Mouse (Mus musculus) myocyte (in vitro differentiated cells): Measurements from ENCODE around the gene Adcy10. TPM values are rescaled to one million over a fixed set of nuclear protein-coding genes. Genes with fewer than 3 reads are reported as not detected.

ENCODE experiments used
- H3K27me3 ChIP-seq: one replicate; pipeline ENCODE4 v1.6.1; 2011; ENCODE audit not compliant: control insufficient read depth, insufficient read depth, insufficient read length
- H3K36me3 ChIP-seq: one replicate; pipeline ENCODE4 v1.6.1; 2011; ENCODE audit not compliant: control insufficient read depth, insufficient read depth
- H3K4me2 ChIP-seq: one replicate; pipeline ENCODE4 v1.6.1; 2011; ENCODE audit warnings: low read depth, control low read depth
- H3K4me3 ChIP-seq: one replicate; pipeline ENCODE4 v1.5.1; 2011; ENCODE audit warnings: mild to moderate bottlenecking, control low read depth, moderate library complexity
- H3K79me2 ChIP-seq: one replicate; pipeline ENCODE4 v1.6.1; 2011; ENCODE audit not compliant: control insufficient read depth, insufficient read depth
- H3ac ChIP-seq: one replicate; pipeline ENCODE4 v1.6.1; 2011; ENCODE audit not compliant: control insufficient read depth, insufficient read length
- CEBPB ChIP-seq: IDR thresholded peaks from 2 replicates; pipeline ENCODE4 v1.6.1; 2011; ENCODE audit warnings: mild to moderate bottlenecking, moderate library complexity; ENCODE audit not compliant: poor library complexity, insufficient read depth, severe bottlenecking
- E2F4 ChIP-seq: IDR thresholded peaks from one replicate; pipeline ENCODE4 v1.6.1; 2011; ENCODE audit warnings: mild to moderate bottlenecking, control low read depth, moderate library complexity; ENCODE audit not compliant: insufficient read depth
- MAX ChIP-seq: IDR thresholded peaks from one replicate; pipeline ENCODE4 v1.6.1; 2011; ENCODE audit warnings: low read depth, mild to moderate bottlenecking, control low read depth
- MYOD1 ChIP-seq, 3 experiments: IDR thresholded peaks; one replicate each; pipeline ENCODE4 v1.6.1; 2011; ENCODE audit warnings: control low read depth in 2 of 3, low read depth in 2 of 3, mild to moderate bottlenecking in 2 of 3, moderate library complexity in 1 of 3; ENCODE audit not compliant: insufficient read length in 2 of 3, control insufficient read depth in 1 of 3
- MYOG ChIP-seq, 3 experiments: IDR thresholded peaks; one replicate each; pipeline ENCODE4 v1.6.1; 2011; ENCODE audit warnings: control low read depth in 2 of 3, low read depth in 2 of 3, mild to moderate bottlenecking in 2 of 3; ENCODE audit not compliant: insufficient read length in 2 of 3, control insufficient read depth in 1 of 3, insufficient read depth in 1 of 3
- POLR2A ChIP-seq: IDR thresholded peaks from one replicate; pipeline ENCODE4 v1.6.1; 2011; ENCODE audit warnings: low read depth, mild to moderate bottlenecking, control low read depth, moderate library complexity; ENCODE audit not compliant: insufficient read length
- POLR2AphosphoS2 ChIP-seq: IDR thresholded peaks from one replicate; pipeline ENCODE4 v1.6.1; 2011; ENCODE audit warnings: low read depth, control low read depth; ENCODE audit not compliant: insufficient read length
- REST ChIP-seq: IDR thresholded peaks from one replicate; pipeline ENCODE4 v1.6.1; 2011; ENCODE audit warnings: mild to moderate bottlenecking, control low read depth, moderate library complexity; ENCODE audit not compliant: insufficient read depth, insufficient read length
- SRF ChIP-seq: IDR thresholded peaks from one replicate; pipeline ENCODE4 v1.6.1; 2011; ENCODE audit warnings: low read depth; ENCODE audit not compliant: control insufficient read depth, insufficient read length
- TCF12 ChIP-seq: IDR thresholded peaks from one replicate; pipeline ENCODE4 v1.6.1; 2011; ENCODE audit warnings: mild to moderate bottlenecking, control low read depth; ENCODE audit not compliant: poor library complexity, insufficient read depth, severe bottlenecking
- TCF3 ChIP-seq: IDR thresholded peaks from one replicate; pipeline ENCODE4 v1.6.1; 2011; ENCODE audit warnings: low read depth, control low read depth; ENCODE audit not compliant: insufficient read length
- USF1 ChIP-seq: IDR thresholded peaks from one replicate; pipeline ENCODE4 v1.6.1; 2011; ENCODE audit warnings: low read depth, mild to moderate bottlenecking, control low read depth, moderate library complexity
- polyA plus RNA-seq: library from polyadenylated mRNA; unstranded; fragments of >200 nt; fragmentation: generic; extraction: Trizol; gene quantifications from one replicate; pipeline ENCODE4 v1.2.1, GENCODE M21; 2012; ENCODE audit warnings: missing spikeins

Adcy10 gene
- polyA plus RNA-seq, 1 experiment, result not detected

DNA sequence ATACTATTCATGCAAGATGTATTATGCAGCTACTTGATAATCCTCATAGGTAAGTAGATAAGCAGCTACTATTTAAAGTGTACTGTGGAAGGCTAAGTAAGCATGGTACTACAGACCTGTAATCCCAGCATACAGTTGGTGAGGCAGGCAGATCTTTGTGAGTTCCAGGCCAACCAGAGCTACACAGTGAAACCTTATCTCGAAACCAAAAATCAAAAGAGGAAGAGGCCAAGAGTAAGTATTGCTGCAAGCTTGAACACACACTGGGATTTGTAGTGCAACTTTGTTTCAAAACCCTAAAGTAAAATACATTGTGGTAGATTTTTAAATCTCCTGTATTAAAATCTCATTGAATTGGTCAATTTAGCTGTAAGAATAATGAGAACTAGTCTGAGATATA lies 13.5 kb upstream of the Adcy10 start:
- Histone ChIP-seq H3K4me2 (no peak overlapping the region), H3K4me3 (no peak overlapping the region), H3K27me3 (no peaks in the 10 kb centered on the region), H3K36me3 (no peaks in the 10 kb centered on the region), H3K79me2 (peaks cover 1% of the 10 kb centered on the region), H3ac (no peak overlapping the region)
- TF ChIP-seq TCF3 (no peak), POLR2A (no peak), MYOD1 (IDR thresholded peaks at IDR 0.05; ENCODE audit: control insufficient read depth in 1 of 3, insufficient read length in 2 of 3, low read depth in 2 of 3) (no peak), TCF12 (no peak), MAX (no peak), REST (no peak), SRF (no peak), POLR2AphosphoS2 (no peak), CEBPB (no peak), USF1 (no peak), E2F4 (no peak), MYOG (IDR thresholded peaks at IDR 0.05; ENCODE audit: control insufficient read depth in 1 of 3, insufficient read depth in 1 of 3, insufficient read length in 2 of 3, low read depth in 2 of 3) (no peak)

DNA sequence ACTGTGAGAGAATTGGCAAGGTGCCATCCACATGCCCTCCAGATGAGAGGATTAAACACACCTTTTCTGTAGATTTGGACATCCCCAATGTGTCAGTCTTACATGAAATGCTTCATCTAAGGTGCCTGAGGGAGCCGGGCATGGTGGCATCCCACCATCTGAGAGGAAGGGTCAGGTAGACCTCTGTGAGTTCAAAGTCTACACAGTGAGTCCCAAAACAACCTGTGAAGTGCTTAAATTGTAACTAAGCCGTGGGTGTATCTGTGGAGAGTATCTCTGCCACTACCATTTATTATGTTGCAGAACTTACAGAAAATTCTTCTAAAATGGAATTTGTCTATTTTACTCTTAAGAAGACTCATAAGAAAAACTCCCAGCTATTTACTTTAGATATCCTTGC lies 1.1 kb downstream of the Adcy10 start:
- H3K27me3 ChIP-seq, result no peaks in the 10 kb centered on the region
- H3K36me3 ChIP-seq, result peaks cover 10% of the 10 kb centered on the region
- TF ChIP-seq E2F4 (no peak), CEBPB (no peak), SRF (no peak), POLR2AphosphoS2 (no peak), USF1 (no peak), MYOG (IDR thresholded peaks at IDR 0.05; ENCODE audit: control insufficient read depth in 1 of 3, insufficient read depth in 1 of 3, insufficient read length in 2 of 3, low read depth in 2 of 3) (no peak)
- H3ac ChIP-seq, result no peak overlapping the region
- no peak overlapping the region for H3K4me2 ChIP-seq
- H3K79me2 ChIP-seq, result no peaks in the 10 kb centered on the region
- H3K4me3 ChIP-seq, result no peak overlapping the region

DNA sequence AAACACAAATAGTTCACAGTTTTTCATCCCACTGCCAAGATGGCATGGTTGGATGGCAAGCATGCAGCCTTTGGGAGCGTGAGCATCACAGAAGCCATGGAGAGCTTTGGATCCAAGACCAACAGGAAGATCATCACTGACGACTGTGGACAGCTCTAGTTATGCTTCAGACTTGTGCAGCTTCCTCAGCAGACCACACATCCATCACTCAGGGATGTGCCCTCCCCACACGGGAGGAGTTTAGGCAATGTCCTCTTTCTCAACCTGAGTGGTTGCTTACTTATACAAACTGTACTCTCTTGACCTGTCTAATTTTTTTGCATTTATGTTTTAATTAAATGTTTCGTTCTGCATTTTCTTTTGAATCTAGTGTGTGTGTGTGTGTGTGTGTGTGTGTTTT lies 4.2 kb downstream of the Adcy10 start:
- Histone ChIP-seq H3K79me2 (no peaks in the 10 kb centered on the region), H3K36me3 (no peaks in the 10 kb centered on the region), H3K4me3 (no peak overlapping the region), H3K27me3 (no peaks in the 10 kb centered on the region), H3K4me2 (no peak overlapping the region), H3ac (no peak overlapping the region)
- TF ChIP-seq SRF, result no peak
- TF ChIP-seq TCF3, result no peak
- no peak for TF ChIP-seq E2F4
- TF ChIP-seq REST, result no peak
- TF ChIP-seq POLR2A, result no peak
- no peak for TF ChIP-seq USF1
- no peak for TF ChIP-seq CEBPB
- TF ChIP-seq MYOG (IDR thresholded peaks at IDR 0.05; ENCODE audit: control insufficient read depth in 1 of 3, insufficient read depth in 1 of 3, insufficient read length in 2 of 3, low read depth in 2 of 3), result no peak
- TF ChIP-seq MAX, result no peak
- no peak for TF ChIP-seq MYOD1 (IDR thresholded peaks at IDR 0.05; ENCODE audit: control insufficient read depth in 1 of 3, insufficient read length in 2 of 3, low read depth in 2 of 3)
- TF ChIP-seq POLR2AphosphoS2, result no peak
- no peak for TF ChIP-seq TCF12

DNA sequence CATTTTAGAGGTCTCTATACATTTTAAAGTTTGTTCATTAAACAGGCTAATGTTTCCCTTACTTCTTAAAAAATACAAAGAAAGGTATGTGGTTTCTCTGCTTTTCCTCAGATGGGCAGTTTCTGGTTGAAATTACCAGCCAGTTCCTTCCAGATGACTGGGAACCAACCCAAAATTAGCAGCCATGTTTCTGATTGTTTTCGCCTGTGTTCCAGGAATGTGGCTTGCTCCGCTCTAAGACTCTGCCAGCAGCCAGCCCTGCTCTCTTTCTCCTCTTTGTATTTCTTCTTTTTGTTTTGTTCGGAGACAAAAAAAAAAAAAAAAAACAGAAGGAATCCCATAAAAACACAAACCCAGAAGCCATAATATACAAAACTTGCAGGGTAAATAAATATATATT lies 13.9 kb downstream of the Adcy10 start:
- TF ChIP-seq TCF3 (no peak), POLR2A (no peak), MYOD1 (IDR thresholded peaks at IDR 0.05; ENCODE audit: control insufficient read depth in 1 of 3, insufficient read length in 2 of 3, low read depth in 2 of 3) (no peak), MYOG (IDR thresholded peaks at IDR 0.05; ENCODE audit: control insufficient read depth in 1 of 3, insufficient read depth in 1 of 3, insufficient read length in 2 of 3, low read depth in 2 of 3) (no peak), MAX (no peak), USF1 (no peak), CEBPB (no peak), TCF12 (no peak)
- H3K36me3 ChIP-seq, result no peaks in the 10 kb centered on the region
- no peak overlapping the region for H3ac ChIP-seq
- H3K79me2 ChIP-seq, result no peaks in the 10 kb centered on the region
- no peaks in the 10 kb centered on the region for H3K27me3 ChIP-seq
- no peak overlapping the region for H3K4me2 ChIP-seq
- no peak overlapping the region for H3K4me3 ChIP-seq

DNA sequence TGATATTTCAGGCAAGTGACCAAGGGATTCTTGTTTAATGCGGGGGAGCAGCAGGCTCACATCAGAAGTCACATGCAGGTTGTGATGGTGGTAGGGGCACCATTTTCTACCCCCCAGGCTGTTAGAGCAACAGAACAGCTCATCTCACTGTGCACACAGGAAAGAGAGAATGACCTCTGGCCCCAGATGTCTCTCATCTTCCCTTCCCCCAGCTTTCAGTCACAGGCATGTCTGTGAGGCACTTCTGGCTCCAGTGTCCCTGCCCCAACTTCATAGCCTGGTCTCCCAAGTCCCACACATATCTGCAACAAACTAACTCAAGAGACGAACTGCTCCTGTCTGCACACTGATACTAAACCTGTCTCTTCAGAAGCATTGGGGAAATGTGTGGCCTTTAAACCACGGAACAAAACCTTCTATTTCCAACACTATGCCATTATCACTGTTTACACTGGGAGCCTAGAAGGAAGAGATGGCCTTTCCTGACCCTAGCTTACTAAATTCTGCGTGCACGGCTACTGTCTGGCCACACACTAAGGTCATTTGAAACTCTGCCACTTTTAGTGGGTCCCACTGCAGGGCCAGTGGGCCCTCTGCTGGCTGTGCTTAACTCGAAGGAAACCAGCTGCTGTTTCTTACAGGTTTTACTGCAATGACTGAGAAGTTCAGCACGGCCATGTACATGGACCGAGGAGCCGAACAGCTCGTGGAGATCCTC lies 18.5 kb downstream of the Adcy10 start:
- H3K4me2 ChIP-seq, result no peak overlapping the region
- no peaks in the 10 kb centered on the region for H3K36me3 ChIP-seq
- H3K27me3 ChIP-seq, result no peaks in the 10 kb centered on the region
- TF ChIP-seq MYOD1 (IDR thresholded peaks at IDR 0.05; ENCODE audit: control insufficient read depth in 1 of 3, insufficient read length in 2 of 3, low read depth in 2 of 3) (peak in 1 of 3 experiments; percentile 17), E2F4 (no peak)
- H3ac ChIP-seq, result no peak overlapping the region
- no peak overlapping the region for H3K4me3 ChIP-seq
- no peaks in the 10 kb centered on the region for H3K79me2 ChIP-seq
